ENCODE assay signal across 18 mouse cellular contexts in genomic region chr9:102001633-102002165, GRCm38 (mm10).
"Had no signal": no experiment of that assay in that cellular context is flagged by ENCODE, and none has a peak within 500 bp of the region (broad histone marks: within the 10 kb centered on the region; RNA-seq: fewer than 3 reads in every experiment).

No protein-coding gene starts in this region.

- H3K4me2 ChIP-seq: lung, embryonic 15.5 days; midbrain, embryonic 12.5 days; neural tube, embryonic 12.5 days; stomach, embryonic 15.5 days had no signal

- H3K36me3 ChIP-seq: lung, embryonic 15.5 days; neural tube, embryonic 12.5 days; stomach, embryonic 15.5 days had no signal

- H3K27me3 ChIP-seq: lung, embryonic 15.5 days; megakaryocyte, embryonic 14.5 days; neural tube, embryonic 12.5 days; stomach, embryonic 15.5 days had no signal

- DNase-seq: liver, postnatal 0 days; lung, adult 2 months; lung, postnatal 14 days; lung, postnatal 36 days; midbrain, embryonic 14.5 days; right cerebral cortex, postnatal 14 days; thymus, adult 2 months; thymus, postnatal 25 days; thymus, postnatal 4 days had no signal

- ATAC-seq: liver, postnatal 0 days; lung, postnatal 0 days; midbrain, embryonic 16.5 days had no signal

- H3K9ac ChIP-seq: liver, postnatal 0 days; lung, embryonic 15.5 days; midbrain, embryonic 12.5 days; neural tube, embryonic 12.5 days; stomach, embryonic 15.5 days had no signal

- H3K4me1 ChIP-seq: stomach, embryonic 15.5 days had no signal

- H3K4me3 ChIP-seq: lung, embryonic 15.5 days; megakaryocyte, embryonic 14.5 days; midbrain, embryonic 12.5 days; neural tube, embryonic 12.5 days; stomach, embryonic 15.5 days had no signal

- H3K27ac ChIP-seq: lung, embryonic 15.5 days; macrophage; midbrain, embryonic 12.5 days; neural tube, embryonic 12.5 days; stomach, embryonic 15.5 days; stomach, postnatal 0 days had no signal

- H3K9me3 ChIP-seq: lung, embryonic 15.5 days; neural tube, embryonic 12.5 days; stomach, embryonic 15.5 days had no signal
